Mouse (Mus musculus) neutrophil, adult 83 days (primary cell): ENCODE data around the gene Sesn3. TPM values are rescaled to one million over a fixed set of nuclear protein-coding genes. Genes with fewer than 3 reads are reported as not detected.

ENCODE experiments used
- total RNA-seq, 2 experiments: library from RNA; stranded (reverse); gene quantifications; one replicate each; pipeline ENCODE4 v1.2.4; 2023

Sesn3 gene
- total RNA-seq = 1 to 10 TPM; 7.2 to 7.5 TPM

DNA sequence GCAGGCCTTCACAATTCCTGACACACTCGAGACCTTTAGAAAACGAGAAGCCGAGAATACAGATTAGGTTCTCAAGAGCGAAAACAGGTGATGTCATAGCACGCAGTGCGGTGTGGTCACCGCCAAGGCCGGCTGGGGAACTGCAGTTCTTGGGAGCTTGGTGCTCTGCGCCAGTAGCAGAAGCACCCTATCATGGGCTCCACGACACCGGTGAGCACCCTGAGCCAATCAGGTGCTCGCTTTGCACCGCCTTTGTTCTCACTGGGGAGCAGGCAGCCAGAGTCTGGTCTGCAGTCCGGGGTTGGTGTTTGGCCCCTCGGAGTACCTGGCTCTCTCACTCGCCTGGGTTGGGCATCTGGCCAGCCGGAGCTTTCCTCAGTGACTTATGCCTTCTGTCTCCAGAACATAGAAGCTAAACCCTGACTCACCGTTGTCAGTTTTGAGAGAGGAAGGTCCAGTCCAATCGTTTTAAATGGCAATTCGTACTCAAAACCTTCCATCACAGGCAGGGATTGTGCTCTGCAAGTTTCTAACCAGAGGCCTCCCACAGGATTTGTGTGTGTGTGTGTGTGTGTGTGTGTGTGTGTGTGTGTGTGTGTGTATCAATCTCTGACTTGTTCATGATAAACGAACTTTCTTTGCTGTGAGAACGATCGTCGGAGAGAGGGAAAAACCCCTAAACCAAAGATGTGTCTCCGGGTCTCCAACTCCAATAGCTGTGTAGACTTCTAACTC, at the start of gene Sesn3:
TSS of gene Sesn3 (plus strand) at position 82 of the 735 bp plus-strand sequence.

DNA sequence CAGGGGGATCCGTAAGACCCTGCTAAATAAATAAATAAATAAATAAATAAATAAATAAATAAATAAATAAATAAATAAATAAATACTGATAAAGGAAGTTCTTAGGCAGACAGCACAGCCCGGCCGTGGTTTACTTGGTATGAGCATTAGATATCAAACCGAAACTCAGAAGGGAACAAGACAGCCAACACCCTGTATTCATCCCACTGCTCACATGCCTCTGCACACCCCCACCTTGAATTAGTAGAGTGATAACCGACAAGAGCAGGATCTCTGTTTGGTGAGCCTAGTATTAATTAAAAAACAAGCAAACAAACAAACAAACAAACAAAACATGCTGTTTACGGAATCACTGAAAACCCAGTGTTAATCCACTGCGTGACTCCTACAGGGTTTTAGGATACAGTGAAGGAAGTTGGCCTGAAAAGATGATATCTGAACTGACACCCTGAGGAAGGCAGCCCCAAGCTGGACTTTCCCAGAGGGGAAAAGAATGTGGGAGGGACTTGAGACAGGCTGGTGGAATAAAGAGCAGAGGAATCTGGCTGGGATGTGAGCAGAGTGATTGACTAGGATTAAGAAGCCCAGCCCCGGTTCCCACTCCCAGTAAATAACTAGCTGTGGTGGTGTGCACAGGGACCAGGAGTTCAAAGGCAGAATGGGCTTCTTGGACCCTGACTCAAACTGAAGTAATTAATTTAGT, 106.6 kb downstream of the Sesn3 start, which contains the start of gene Endod1:
TSS of gene Endod1 (minus strand) at position 155 of the 703 bp plus-strand sequence.

Other genes with a start within 250 kb of the Sesn3 start
- gene Endod1, start 106.4 kb downstream of the Sesn3 start, total RNA-seq = 10 to 100 TPM; 10.3 to 14.0 TPM
- gene Kdm4d, start 225.4 kb downstream of the Sesn3 start, total RNA-seq = under 1 TPM; 0.37 to 0.55 TPM
- 10 to 100 TPM; 69.3 to 76.2 TPM for gene Cwc15, start 225.6 kb downstream of the Sesn3 start, total RNA-seq